Mouse (Mus musculus) liver, embryonic 14.5 days (tissue): Measurements from ENCODE around the gene Hist1h2bj.

Source experiments
- CTCF ChIP-seq: IDR thresholded peaks from 2 replicates; pipeline ENCODE4 v1.5.1; 2016; ENCODE audit warnings: antibody characterized with exemption, low read depth, control low read depth
- EP300 ChIP-seq: IDR thresholded peaks from 2 replicates; pipeline ENCODE4 v1.6.1; 2016; ENCODE audit warnings: antibody characterized with exemption, low read depth

- TF ChIP-seq CTCF (no peak), EP300 (no peak)
Measured at GRCm38 (mm10) chr13:21993957-21994738, 48.9 kb upstream of the Hist1h2bj start.
